Mouse (Mus musculus) kidney, adult 9 months (tissue): ENCODE results near the gene Galntl6.
"Not testable (repeated sequence)": the region's sequence is repeated elsewhere in the genome, so short reads cannot be mapped to it uniquely, and the experiment has no call there.

Source experiments
- DNase-seq: peaks from one replicate; pipeline ENCODE4 v3.0.0; 2022

The Galntl6 gene

GRCm38 (mm10) chr8:58597834-58598233, 314.6 kb downstream of the Galntl6 start:
- no peak for DNase-seq

- no peak for DNase-seq
These were observed 337.1 kb downstream of the Galntl6 start for GRCm38 (mm10) chr8:58575346-58575745.

- DNase-seq: no peak
These were observed 344.4 kb downstream of the Galntl6 start for GRCm38 (mm10) chr8:58568086-58568485.

- DNase-seq: peak; percentile 1
These were observed 346.3 kb downstream of the Galntl6 start for GRCm38 (mm10) chr8:58566115-58566514.

- no peak for DNase-seq
These were observed 376.7 kb downstream of the Galntl6 start for GRCm38 (mm10) chr8:58535781-58536180.

GRCm38 (mm10) chr8:58534631-58535030, 377.8 kb downstream of the Galntl6 start:
- DNase-seq: no peak

GRCm38 (mm10) chr8:58523443-58523842, 389.0 kb downstream of the Galntl6 start:
- no peak for DNase-seq

- DNase-seq: no peak
These were observed 390.5 kb downstream of the Galntl6 start for GRCm38 (mm10) chr8:58521932-58522331.

GRCm38 (mm10) chr8:58510516-58510915, 401.9 kb downstream of the Galntl6 start:
- no peak for DNase-seq

- no peak for DNase-seq
These were observed 403.4 kb downstream of the Galntl6 start for GRCm38 (mm10) chr8:58509051-58509450.

- DNase-seq: no peak
These were observed 425.3 kb downstream of the Galntl6 start for GRCm38 (mm10) chr8:58487099-58487498.

- DNase-seq: not testable (repeated sequence)
These were observed 449.1 kb downstream of the Galntl6 start for GRCm38 (mm10) chr8:58463342-58463741.

- no peak for DNase-seq
These were observed 469.7 kb downstream of the Galntl6 start for GRCm38 (mm10) chr8:58442696-58443095.

GRCm38 (mm10) chr8:58418481-58418880, 494.0 kb downstream of the Galntl6 start:
- no peak for DNase-seq

GRCm38 (mm10) chr8:58417551-58417950, 494.9 kb downstream of the Galntl6 start:
- DNase-seq: no peak

- no peak for DNase-seq
These were observed 515.9 kb downstream of the Galntl6 start for GRCm38 (mm10) chr8:58396500-58396899.

GRCm38 (mm10) chr8:58395879-58396278, 516.6 kb downstream of the Galntl6 start:
- DNase-seq: no peak

GRCm38 (mm10) chr8:58372389-58372788, 540.1 kb downstream of the Galntl6 start:
- no peak for DNase-seq

GRCm38 (mm10) chr8:58371979-58372378, 540.5 kb downstream of the Galntl6 start:
- DNase-seq: no peak

- DNase-seq: no peak
These were observed 581.3 kb downstream of the Galntl6 start for GRCm38 (mm10) chr8:58331151-58331550.

- no peak for DNase-seq
These were observed 599.0 kb downstream of the Galntl6 start for GRCm38 (mm10) chr8:58313482-58313881.

- no peak for DNase-seq
These were observed 621.0 kb downstream of the Galntl6 start for GRCm38 (mm10) chr8:58291487-58291886.

- no peak for DNase-seq
These were observed 622.4 kb downstream of the Galntl6 start for GRCm38 (mm10) chr8:58290080-58290479.

GRCm38 (mm10) chr8:58265485-58265884, 647.0 kb downstream of the Galntl6 start:
- DNase-seq: no peak

- DNase-seq: no peak
These were observed 653.7 kb downstream of the Galntl6 start for GRCm38 (mm10) chr8:58258577-58259315.
